Mouse (Mus musculus): ENCODE measurements around the gene Plppr3. TPM values are rescaled to one million over a fixed set of nuclear protein-coding genes. Genes with fewer than 3 reads are reported as not detected.

The Plppr3 gene
- polyA plus RNA-seq, 2 experiments = 61.5 to 220 TPM

GRCm38 (mm10) chr10:79862049-79862788 lies 12.2 kb downstream of the Plppr3 start:
- no peak overlapping the region for H3K27ac ChIP-seq (replicated peaks; ENCODE audit: low read depth, low read length)

GRCm38 (mm10) chr10:79861230-79862048 lies 13.0 kb downstream of the Plppr3 start:
- ATAC-seq (ENCODE audit: low FRiP score, low read depth) = no peak
- no peak overlapping the region for H3K9ac ChIP-seq (ENCODE audit: low read depth, low read length, severe bottlenecking)
- H3K36me3 ChIP-seq (ENCODE audit: control insufficient read depth, insufficient read depth, low read length) = peaks cover 100% of the 10 kb centered on the region
- no peak overlapping the region for H3K4me3 ChIP-seq (replicated peaks; ENCODE audit: low read length)
- H3K4me1 ChIP-seq (ENCODE audit: control insufficient read depth, insufficient read depth, low read length) = peaks cover 21% of the 10 kb centered on the region
- 72% methylated on average over 25 of the region's 25 CpGs for WGBS
- H3K9me3 ChIP-seq (ENCODE audit: control insufficient read depth, low read length) = no peaks in the 10 kb centered on the region
- H3K27ac ChIP-seq (replicated peaks; ENCODE audit: low read depth, low read length) = no peak overlapping the region
- no peak overlapping the region for H3K4me2 ChIP-seq (replicated peaks; ENCODE audit: low read depth, low read length, severe bottlenecking)
- TF ChIP-seq POLR2A (IDR thresholded peaks at IDR 0.05; ENCODE audit: borderline replicate concordance, extremely low read depth, insufficient read depth, insufficient read length) = no peak
- H3K27me3 ChIP-seq (ENCODE audit: control insufficient read depth, insufficient read depth, low read length) = no peaks in the 10 kb centered on the region
- DNase-seq (ENCODE audit: low spot score) = no peak

More at GRCm38 (mm10) chr10:79862049-79862788, 12.2 kb downstream of the Plppr3 start:
- H3K4me1 ChIP-seq (ENCODE audit: control insufficient read depth, insufficient read depth, low read length) = peaks cover 13% of the 10 kb centered on the region
- H3K9ac ChIP-seq (ENCODE audit: low read depth, low read length, severe bottlenecking) = no peak overlapping the region
- TF ChIP-seq POLR2A (IDR thresholded peaks at IDR 0.05; ENCODE audit: borderline replicate concordance, extremely low read depth, insufficient read depth, insufficient read length) = no peak
- H3K4me3 ChIP-seq (replicated peaks; ENCODE audit: low read length) = no peak overlapping the region
- no peak for DNase-seq (ENCODE audit: low spot score)
- ATAC-seq (ENCODE audit: low FRiP score, low read depth) = no peak
- no peak overlapping the region for H3K4me2 ChIP-seq (replicated peaks; ENCODE audit: low read depth, low read length, severe bottlenecking)
- H3K36me3 ChIP-seq (ENCODE audit: control insufficient read depth, insufficient read depth, low read length) = peaks cover 100% of the 10 kb centered on the region
- no peaks in the 10 kb centered on the region for H3K27me3 ChIP-seq (ENCODE audit: control insufficient read depth, insufficient read depth, low read length)
- no peaks in the 10 kb centered on the region for H3K9me3 ChIP-seq (ENCODE audit: control insufficient read depth, low read length)
- 85% methylated on average over 23 of the region's 23 CpGs for WGBS

- H3K9ac ChIP-seq (ENCODE audit: low read depth, low read length, severe bottlenecking) = no peak overlapping the region
- H3K27me3 ChIP-seq (ENCODE audit: control insufficient read depth, insufficient read depth, low read length) = no peaks in the 10 kb centered on the region
- no peak for TF ChIP-seq POLR2A (IDR thresholded peaks at IDR 0.05; ENCODE audit: borderline replicate concordance, extremely low read depth, insufficient read depth, insufficient read length)
- no peak for DNase-seq (ENCODE audit: low spot score)
- no peak for ATAC-seq (ENCODE audit: low FRiP score, low read depth)
- WGBS = 91% methylated on average over 26 of the region's 26 CpGs
- H3K9me3 ChIP-seq (ENCODE audit: control insufficient read depth, low read length) = no peaks in the 10 kb centered on the region
- H3K27ac ChIP-seq (replicated peaks; ENCODE audit: low read depth, low read length) = no peak overlapping the region
- peaks cover 27% of the 10 kb centered on the region for H3K4me1 ChIP-seq (ENCODE audit: control insufficient read depth, insufficient read depth, low read length)
- peaks cover 97% of the 10 kb centered on the region for H3K36me3 ChIP-seq (ENCODE audit: control insufficient read depth, insufficient read depth, low read length)
- H3K4me3 ChIP-seq (replicated peaks; ENCODE audit: low read length) = no peak overlapping the region
- no peak overlapping the region for H3K4me2 ChIP-seq (replicated peaks; ENCODE audit: low read depth, low read length, severe bottlenecking)
Measured at GRCm38 (mm10) chr10:79860079-79860911, 14.1 kb downstream of the Plppr3 start.

- DNase-seq (ENCODE audit: low spot score) (no peak), ATAC-seq (ENCODE audit: low FRiP score, low read depth) (no peak)
- Histone ChIP-seq H3K27ac (replicated peaks; ENCODE audit: low read depth, low read length) (no peak overlapping the region), H3K9ac (ENCODE audit: low read depth, low read length, severe bottlenecking) (no peak overlapping the region), H3K9me3 (ENCODE audit: control insufficient read depth, low read length) (no peaks in the 10 kb centered on the region), H3K4me2 (replicated peaks; ENCODE audit: low read depth, low read length, severe bottlenecking) (no peak overlapping the region; the same call in 1 of the 2 replicates), H3K27me3 (ENCODE audit: control insufficient read depth, insufficient read depth, low read length) (no peaks in the 10 kb centered on the region), H3K4me1 (ENCODE audit: control insufficient read depth, insufficient read depth, low read length) (peaks cover 27% of the 10 kb centered on the region), H3K36me3 (ENCODE audit: control insufficient read depth, insufficient read depth, low read length) (peaks cover 85% of the 10 kb centered on the region), H3K4me3 (replicated peaks; ENCODE audit: low read length) (no peak overlapping the region)
- TF ChIP-seq POLR2A (IDR thresholded peaks at IDR 0.05; ENCODE audit: borderline replicate concordance, extremely low read depth, insufficient read depth, insufficient read length) = no peak
- 80% methylated on average over 11 of the region's 11 CpGs for WGBS
Measured at GRCm38 (mm10) chr10:79859116-79859515, 15.3 kb downstream of the Plppr3 start.
